Mouse (Mus musculus) R1 (cell line): Measurements from ENCODE around the gene BC030499.

Source experiments
- DNase-seq: peaks from one replicate; pipeline ENCODE4 v3.0.0-alpha.2; 2018; ENCODE audit warnings: low read depth, low spot score

The BC030499 gene

GRCm38 (mm10) chr11:78290654-78291053, at the start of gene BC030499:
BC030499 (plus strand) TSS chr11:78290841.
- no peak for DNase-seq

GRCm38 (mm10) chr11:78245261-78245626, 45.4 kb upstream of the BC030499 start:
- DNase-seq: no peak

GRCm38 (mm10) chr11:78245627-78246317, 44.9 kb upstream of the BC030499 start, which contains the start of the genes Sdf2 and Supt6:
Sdf2 (plus strand) TSS chr11:78245746.
Supt6 (minus strand) TSS chr11:78245987.
- DNase-seq: peak; percentile 98

- no peak for DNase-seq
These were observed 44.2 kb upstream of the BC030499 start for GRCm38 (mm10) chr11:78246318-78247011.

GRCm38 (mm10) chr11:78247012-78247348, 43.7 kb upstream of the BC030499 start:
- peak; percentile 78 for DNase-seq

- peak; percentile 99 for DNase-seq
These were observed 42.9 kb upstream of the BC030499 start for GRCm38 (mm10) chr11:78247727-78248140.

- DNase-seq: peak; percentile 23
These were observed 34.0 kb upstream of the BC030499 start for GRCm38 (mm10) chr11:78256618-78257017.

- no peak for DNase-seq
These were observed 30.0 kb upstream of the BC030499 start for GRCm38 (mm10) chr11:78260489-78261258.

- peak; percentile 92 for DNase-seq
These were observed 29.0 kb upstream of the BC030499 start, which contains the start of gene 2610507B11Rik for GRCm38 (mm10) chr11:78261380-78262352. 2610507B11Rik (plus strand) TSS chr11:78261752.

- DNase-seq: peak; percentile 91
These were observed 28.1 kb upstream of the BC030499 start for GRCm38 (mm10) chr11:78262550-78262949.

- no peak for DNase-seq
These were observed 25.1 kb upstream of the BC030499 start for GRCm38 (mm10) chr11:78265571-78265970.

GRCm38 (mm10) chr11:78271986-78272385, 18.7 kb upstream of the BC030499 start:
- DNase-seq: no peak

- DNase-seq: no peak
These were observed 15.0 kb upstream of the BC030499 start for GRCm38 (mm10) chr11:78275596-78275995.

GRCm38 (mm10) chr11:78276169-78276568, 14.5 kb upstream of the BC030499 start:
- peak; percentile 67 for DNase-seq

GRCm38 (mm10) chr11:78278853-78279252, 11.8 kb upstream of the BC030499 start:
- DNase-seq: no peak

- DNase-seq: no peak
These were observed 11.1 kb upstream of the BC030499 start for GRCm38 (mm10) chr11:78279586-78279985.

- DNase-seq: no peak
These were observed 1.4 kb upstream of the BC030499 start for GRCm38 (mm10) chr11:78289146-78289763.

- no peak for DNase-seq
These were observed 3.9 kb downstream of the BC030499 start for GRCm38 (mm10) chr11:78294585-78294984.

- no peak for DNase-seq
These were observed 10.3 kb downstream of the BC030499 start for GRCm38 (mm10) chr11:78300917-78301316.

- DNase-seq: peak; percentile 93
These were observed 10.9 kb downstream of the BC030499 start, which contains the start of gene Spag5 for GRCm38 (mm10) chr11:78301357-78302084. Spag5 (plus strand) TSS chr11:78301529.
